Mouse (Mus musculus) ES-Bruce4 (cell line): ENCODE measurements around the gene Cotl1.

Source experiments
- CTCF ChIP-seq: IDR thresholded peaks from one replicate; pipeline ENCODE4 v1.8.1; 2011; ENCODE audit warnings: low read depth, low read length
- EP300 ChIP-seq: IDR thresholded peaks from 2 replicates; pipeline ENCODE4 v1.6.1; 2011; ENCODE audit warnings: low read depth, low read length; ENCODE audit not compliant: insufficient read depth
- POLR2A ChIP-seq: IDR thresholded peaks from one replicate; pipeline ENCODE4 v1.8.1; 2011; ENCODE audit warnings: low read length; ENCODE audit not compliant: insufficient read depth

DNA sequence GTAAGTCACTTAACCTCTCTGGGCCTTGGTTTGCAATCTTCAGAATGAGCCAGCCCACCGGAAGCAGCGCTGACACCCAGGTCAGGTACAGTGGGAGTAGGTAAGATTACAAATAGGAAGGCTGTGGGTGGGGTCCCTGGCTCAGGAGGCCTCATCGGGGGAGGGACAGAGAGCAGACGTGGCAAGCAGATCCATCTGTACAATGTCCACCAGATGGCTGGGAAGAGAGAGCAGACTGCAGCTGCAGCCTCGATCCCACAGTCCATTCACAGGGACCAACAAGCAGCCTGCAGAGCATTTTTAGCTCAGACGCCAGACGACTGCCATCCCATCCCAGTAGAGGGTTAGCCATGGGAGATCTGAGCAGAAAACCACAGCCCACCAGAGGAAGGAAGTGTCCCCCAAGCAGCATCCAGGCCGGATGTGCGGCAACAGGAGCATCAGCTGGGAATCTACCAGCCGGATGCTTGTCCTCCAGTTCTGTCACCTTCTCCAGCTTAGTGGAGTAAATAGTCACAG lies 2.7 kb downstream of the Cotl1 start:
- TF ChIP-seq CTCF (no peak), EP300 (no peak), POLR2A (no peak)
